Mouse (Mus musculus) forebrain, embryonic 10.5 days (tissue): Measurements from ENCODE around the gene Espnl. TPM values are rescaled to one million over a fixed set of nuclear protein-coding genes. Genes with fewer than 3 reads are reported as not detected.

ENCODE experiments used
- DNase-seq: peaks from one replicate; pipeline ENCODE4 v3.0.0-alpha.2; 2017; ENCODE audit warnings: low spot score; ENCODE audit errors: extremely low spot score
- H3K27ac ChIP-seq: fragments of 300-500 bp; sonication (generic); 2 replicates; pipeline ENCODE4 v1.5.1; 2016; ENCODE audit warnings: mild to moderate bottlenecking
- H3K27me3 ChIP-seq: fragments of 300-500 bp; sonication (generic); 2 replicates; pipeline ENCODE4 v1.6.1; 2016; ENCODE audit warnings: mild to moderate bottlenecking; ENCODE audit not compliant: poor library complexity, severe bottlenecking
- H3K36me3 ChIP-seq: fragments of 300-500 bp; sonication (generic); replicated peaks from 2 replicates; pipeline ENCODE4 v1.6.1; 2016; ENCODE audit warnings: mild to moderate bottlenecking, moderate library complexity
- H3K4me1 ChIP-seq: fragments of 300-500 bp; sonication (generic); 2 replicates; pipeline ENCODE4 v1.6.1; 2016
- H3K4me3 ChIP-seq: fragments of 300-500 bp; sonication (generic); 2 replicates; pipeline ENCODE4 v1.5.1; 2016; ENCODE audit warnings: mild to moderate bottlenecking, moderate library complexity
- H3K9me3 ChIP-seq: fragments of 300-500 bp; sonication (generic); 2 replicates; pipeline ENCODE4 v1.6.1; 2016; ENCODE audit warnings: mild to moderate bottlenecking, moderate library complexity
- WGBS: fragments of 180-500 bp; shearing (Covaris S2); methylation state at CpG from one replicate; pipeline ENCODE4 v1.1.7; 2016; 5-methylcytosine and 5-hydroxymethylcytosine counted together
- polyA plus RNA-seq: library from polyadenylated mRNA; unstranded; fragments of >200 nt; fragmentation: Nextera tagmentation; extraction: Ambion mirVana; gene quantifications from 2 replicates; pipeline ENCODE4 v1.2.1, GENCODE M21; 2016

Gene Espnl
- polyA plus RNA-seq, 1 experiment from 2014 or later: not detected

DNA sequence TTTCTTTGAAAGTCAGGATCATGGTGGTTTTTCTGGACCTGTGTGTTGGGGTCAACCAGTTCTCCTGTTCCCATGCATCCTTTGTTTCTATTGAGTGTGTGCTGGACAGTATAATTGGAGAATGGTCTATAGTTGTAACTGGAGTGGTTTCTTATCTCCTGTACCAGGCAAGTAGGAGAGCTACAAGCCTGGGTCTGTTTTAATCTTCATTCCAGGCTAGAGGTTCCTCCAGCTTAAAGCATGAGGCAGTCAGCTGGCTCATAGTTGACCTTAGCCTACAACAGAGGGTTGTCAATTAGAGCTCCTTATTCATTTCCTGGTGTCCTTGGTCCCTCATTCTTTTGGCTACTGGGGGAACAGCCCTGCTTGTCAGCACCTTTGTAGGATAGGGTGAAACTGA, 11.7 kb downstream of the Espnl start:
- Histone ChIP-seq H3K36me3 (no peaks in the 10 kb centered on the region), H3K9me3 (no peaks in the 10 kb centered on the region), H3K4me1 (peaks cover 6% of the 10 kb centered on the region; the same call in 1 of the 2 replicates), H3K4me3 (no peak overlapping the region), H3K27me3 (no peaks in the 10 kb centered on the region), H3K27ac (no peak overlapping the region)
- DNase-seq: no peak

DNA sequence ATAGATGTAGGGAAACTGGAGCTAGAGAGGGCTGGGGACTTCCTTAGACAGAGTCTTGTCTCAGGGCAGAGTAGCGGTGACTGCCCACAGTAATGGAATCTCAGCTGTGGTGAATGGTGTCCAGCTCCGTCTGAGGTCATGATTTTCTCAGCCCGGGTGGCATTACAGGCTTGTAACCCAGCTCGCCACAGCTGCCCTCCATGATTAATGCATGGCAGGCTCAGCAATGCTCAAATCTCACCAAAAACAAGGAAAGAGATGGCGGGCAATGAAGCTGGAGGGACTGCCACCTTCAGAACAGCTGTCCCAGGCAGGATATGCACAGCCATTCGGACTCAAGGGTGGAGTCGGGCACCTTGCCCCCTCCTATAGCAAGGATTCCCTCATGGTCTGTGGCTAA, 15.5 kb downstream of the Espnl start:
- Histone ChIP-seq H3K27ac (no peak overlapping the region), H3K27me3 (peaks cover 12% of the 10 kb centered on the region), H3K4me1 (peaks cover 9% of the 10 kb centered on the region; the same call in 1 of the 2 replicates), H3K9me3 (no peaks in the 10 kb centered on the region), H3K4me3 (no peak overlapping the region), H3K36me3 (no peaks in the 10 kb centered on the region)
- DNase-seq: no peak
- WGBS: 88% methylated on average over 7 of the region's 7 CpGs

DNA sequence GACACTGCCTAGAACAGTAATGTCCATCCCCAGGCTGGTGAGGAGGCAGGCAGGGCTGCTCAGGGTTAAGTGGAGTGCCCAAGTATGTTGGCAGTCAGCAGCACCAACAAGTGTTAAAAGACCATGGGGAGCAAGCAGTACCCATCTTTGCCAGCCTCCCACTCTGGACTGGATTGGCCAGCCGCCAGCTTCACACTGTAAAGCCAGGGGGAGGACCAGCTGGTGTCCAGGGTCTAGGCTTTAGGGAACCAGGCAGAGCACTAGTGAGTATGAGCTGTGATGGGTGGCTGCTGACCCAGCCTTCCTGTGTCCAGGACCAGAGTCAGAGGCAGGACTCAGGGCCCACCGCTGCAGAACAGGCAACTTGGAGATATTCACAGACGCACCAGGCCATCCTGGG, 22.1 kb downstream of the Espnl start:
- WGBS: 89% methylated on average over 3 of the region's 3 CpGs
- Histone ChIP-seq H3K27ac (no peak overlapping the region), H3K27me3 (peaks cover 69% of the 10 kb centered on the region), H3K4me1 (peaks cover 14% of the 10 kb centered on the region), H3K36me3 (no peaks in the 10 kb centered on the region), H3K4me3 (no peak overlapping the region), H3K9me3 (no peaks in the 10 kb centered on the region)
- DNase-seq: no peak

DNA sequence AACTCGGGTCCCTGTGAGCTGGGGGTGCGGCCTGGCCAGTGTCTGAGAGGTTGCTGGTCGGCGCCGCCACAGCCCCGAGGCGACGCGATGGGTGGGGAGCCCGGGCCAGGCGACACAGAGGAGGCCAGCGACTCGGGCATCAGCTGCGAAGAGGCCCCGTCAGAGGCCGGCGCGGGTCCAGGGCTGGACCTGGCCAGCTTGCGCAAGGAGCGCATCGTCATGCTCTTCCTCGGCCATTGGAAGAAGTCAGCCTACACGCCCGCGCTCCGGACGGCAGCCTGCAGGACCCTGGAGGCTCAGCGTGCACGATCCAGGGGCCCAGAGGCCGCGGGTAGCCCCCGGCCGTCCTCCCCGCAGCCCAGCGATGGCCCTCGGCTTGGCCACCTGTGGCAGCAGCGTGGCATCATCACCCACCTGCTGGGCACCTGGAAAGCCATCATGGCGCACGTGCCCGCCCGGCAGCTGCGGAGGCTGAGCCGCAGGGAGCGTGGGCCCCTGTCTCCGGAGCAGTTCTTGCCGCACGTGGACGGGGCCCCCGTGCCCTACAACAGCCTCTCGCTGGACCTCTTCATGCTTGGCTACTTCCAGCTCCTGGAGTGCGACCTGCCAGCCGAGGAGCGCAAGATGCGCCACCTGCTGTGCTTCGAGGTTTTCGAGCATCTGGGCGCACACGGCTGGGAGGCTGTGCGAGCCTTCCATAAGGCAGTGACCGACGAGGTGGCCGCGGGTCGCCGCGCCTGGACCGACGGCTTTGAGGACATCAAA, 23.2 kb downstream of the Espnl start:
- H3K36me3 ChIP-seq: no peaks in the 10 kb centered on the region
- H3K4me1 ChIP-seq: peaks cover 14% of the 10 kb centered on the region
- no peak for DNase-seq
- H3K27me3 ChIP-seq: peaks cover 69% of the 10 kb centered on the region
- H3K4me3 ChIP-seq: peak overlapping the region; percentile 45
- WGBS: 4% methylated on average over 68 of the region's 68 CpGs
- no peak overlapping the region for H3K27ac ChIP-seq
- H3K9me3 ChIP-seq: no peaks in the 10 kb centered on the region

DNA sequence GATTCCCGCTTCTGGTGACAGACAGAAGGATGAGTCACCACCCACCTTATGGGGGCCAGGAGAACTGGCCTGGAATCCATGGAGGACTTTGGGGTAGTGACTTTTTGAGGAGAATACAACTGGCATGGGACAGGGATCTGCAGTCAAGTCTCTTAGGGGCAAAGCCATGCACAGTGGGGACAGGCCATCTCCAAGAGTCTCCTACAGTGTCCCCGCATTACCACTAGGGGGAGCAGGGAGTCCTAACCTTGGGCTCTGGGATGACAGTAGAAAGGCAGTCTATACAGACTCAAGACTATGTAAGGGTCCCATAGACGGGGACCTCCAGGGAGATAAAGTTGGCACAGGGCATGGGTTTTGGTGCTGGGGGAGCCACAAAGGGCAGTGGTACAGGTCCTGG, 25.0 kb downstream of the Espnl start:
- H3K36me3 ChIP-seq: no peaks in the 10 kb centered on the region
- peak; percentile 64 for DNase-seq
- H3K27ac ChIP-seq: no peak overlapping the region
- 36% methylated on average over 3 of the region's 3 CpGs for WGBS
- no peak overlapping the region for H3K4me3 ChIP-seq
- H3K9me3 ChIP-seq: no peaks in the 10 kb centered on the region
- H3K4me1 ChIP-seq: peaks cover 22% of the 10 kb centered on the region
- H3K27me3 ChIP-seq: peaks cover 61% of the 10 kb centered on the region

DNA sequence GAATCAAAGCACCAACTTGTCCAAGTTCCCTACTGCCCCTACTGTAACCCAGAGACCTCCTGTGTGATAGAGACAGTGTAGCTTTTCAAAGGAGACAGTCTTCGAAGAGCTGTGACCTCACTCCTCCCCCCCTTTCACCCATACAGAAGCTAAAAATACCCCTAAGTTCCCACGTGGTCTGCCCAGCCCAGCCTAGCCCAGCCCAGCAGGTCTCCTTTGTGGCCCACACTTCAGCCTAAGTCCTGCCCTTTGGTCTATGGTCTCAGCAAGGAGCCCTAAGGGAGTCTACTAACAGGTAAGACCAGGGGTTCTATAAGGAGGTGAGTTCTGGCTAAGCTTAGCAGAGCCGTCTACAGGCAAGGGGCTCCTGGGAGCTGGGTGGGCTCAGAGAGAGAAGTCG, 29.0 kb downstream of the Espnl start, which contains the start of gene Klhl30:
TSS of gene Klhl30 (plus strand) at position 176 of the 400 bp plus-strand sequence.
- no peak within 1 kb of the TSS for H3K4me3 ChIP-seq
- H3K36me3 ChIP-seq: no peaks in the 10 kb centered on the region
- WGBS: 64% methylated on average over 4 of the region's 4 CpGs
- H3K4me1 ChIP-seq: peaks cover 7% of the 10 kb centered on the region; the same call in 1 of the 2 replicates
- no peaks in the 10 kb centered on the region for H3K9me3 ChIP-seq
- H3K27ac ChIP-seq: no peak within 1 kb of the TSS
- peaks cover 22% of the 10 kb centered on the region for H3K27me3 ChIP-seq
- DNase-seq: no peak

DNA sequence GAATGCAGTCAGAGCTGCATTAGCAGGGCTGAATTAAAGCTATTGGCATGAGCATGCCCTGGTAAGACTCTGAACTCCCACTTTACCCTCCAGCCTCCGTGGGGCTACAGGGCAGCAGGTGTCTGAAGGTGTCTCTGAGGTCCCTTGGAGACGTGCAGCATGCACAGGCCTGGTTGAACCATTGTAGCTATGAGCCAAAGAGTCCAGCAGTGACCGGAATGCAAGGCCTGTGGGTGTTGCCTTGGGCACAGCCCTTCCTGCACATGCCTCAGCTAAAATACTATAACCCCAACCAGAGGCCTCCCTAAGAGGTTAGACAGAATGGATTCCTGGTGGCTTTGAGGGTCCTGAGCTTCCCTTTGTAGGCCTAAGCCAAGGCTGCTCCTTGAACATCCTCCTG, 29.4 kb downstream of the Espnl start:
- WGBS: 82% methylated on average over 3 of the region's 3 CpGs
- Histone ChIP-seq H3K9me3 (no peaks in the 10 kb centered on the region), H3K4me1 (peaks cover 7% of the 10 kb centered on the region; the same call in 1 of the 2 replicates), H3K4me3 (no peak overlapping the region), H3K27ac (no peak overlapping the region), H3K36me3 (no peaks in the 10 kb centered on the region), H3K27me3 (peaks cover 18% of the 10 kb centered on the region)
- DNase-seq: no peak

DNA sequence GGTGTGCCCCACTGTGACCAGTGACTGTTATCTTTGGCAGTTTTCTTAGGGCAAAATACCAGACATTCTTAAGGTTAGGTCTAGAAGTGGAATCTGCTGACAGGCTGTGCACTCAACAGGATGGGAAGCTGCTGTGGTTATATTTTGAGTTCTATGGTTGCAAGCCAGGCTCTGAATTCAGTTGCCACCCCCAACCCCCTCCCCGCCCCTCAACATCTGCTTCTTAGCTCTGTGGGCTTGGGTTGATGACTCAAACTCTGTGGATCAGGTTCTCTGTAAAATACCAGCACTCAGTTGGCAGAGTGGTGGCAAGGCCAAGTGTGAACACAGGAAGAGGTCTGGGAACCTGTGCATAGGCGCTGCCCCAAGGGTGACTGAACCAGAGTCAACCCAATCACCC, 30.4 kb downstream of the Espnl start:
- H3K36me3 ChIP-seq: no peaks in the 10 kb centered on the region
- H3K4me1 ChIP-seq: peaks cover 7% of the 10 kb centered on the region; the same call in 1 of the 2 replicates
- no peak for DNase-seq
- no peaks in the 10 kb centered on the region for H3K9me3 ChIP-seq
- peaks cover 7% of the 10 kb centered on the region for H3K27me3 ChIP-seq
- H3K4me3 ChIP-seq: no peak overlapping the region
- H3K27ac ChIP-seq: no peak overlapping the region
- WGBS: 87% methylated on average over 2 of the region's 2 CpGs

DNA sequence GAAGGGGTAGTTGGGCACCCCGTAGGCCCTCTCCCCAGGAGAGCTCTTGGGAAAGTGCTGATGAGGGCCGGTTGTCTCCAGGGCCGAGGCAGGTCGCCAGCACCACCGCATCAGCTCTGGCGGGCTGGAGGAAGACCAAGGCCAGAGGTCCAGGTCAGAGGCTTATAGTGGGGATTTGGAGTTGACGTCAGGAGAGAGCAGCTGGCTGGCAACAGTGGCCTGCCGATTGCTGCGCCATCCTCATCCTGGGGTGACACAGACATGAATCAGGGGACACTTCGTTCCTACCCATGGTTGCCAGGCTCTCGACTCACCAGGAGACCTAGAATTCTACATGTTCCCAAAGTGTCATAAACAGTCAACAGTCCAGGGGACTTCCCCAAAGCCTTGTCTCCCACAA, 34.2 kb downstream of the Espnl start:
- Histone ChIP-seq H3K27ac (no peak overlapping the region), H3K9me3 (no peaks in the 10 kb centered on the region), H3K27me3 (no peaks in the 10 kb centered on the region), H3K4me3 (no peak overlapping the region), H3K4me1 (peaks cover 5% of the 10 kb centered on the region; the same call in 1 of the 2 replicates), H3K36me3 (no peaks in the 10 kb centered on the region)
- DNase-seq: no peak
- WGBS: 88% methylated on average over 11 of the region's 11 CpGs

DNA sequence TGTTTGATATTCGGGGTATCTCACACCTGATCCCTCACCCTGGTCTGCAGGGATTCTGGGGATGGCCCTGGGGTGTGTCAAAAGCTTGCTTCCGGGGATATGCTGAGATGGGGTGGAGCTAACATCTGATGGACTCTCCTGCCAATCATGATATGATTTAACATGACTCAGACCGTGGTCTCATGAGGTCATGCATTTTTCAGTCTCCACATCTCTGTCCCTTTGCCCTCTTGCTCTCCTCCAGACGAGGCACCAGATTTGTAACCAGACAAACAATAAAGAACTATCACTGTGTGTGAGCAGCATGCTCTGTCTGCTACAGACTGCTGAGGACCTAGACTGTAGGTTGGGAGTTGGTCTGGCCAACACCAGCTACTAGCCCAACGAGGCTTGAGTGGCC, 40.2 kb downstream of the Espnl start:
- Histone ChIP-seq H3K36me3 (no peaks in the 10 kb centered on the region), H3K9me3 (peaks cover 4% of the 10 kb centered on the region; the same call in 1 of the 2 replicates), H3K4me3 (no peak overlapping the region), H3K27ac (no peak overlapping the region), H3K4me1 (peaks cover 15% of the 10 kb centered on the region), H3K27me3 (peaks cover 24% of the 10 kb centered on the region)
- no peak for DNase-seq
- 82% methylated on average over 5 of the region's 5 CpGs for WGBS

DNA sequence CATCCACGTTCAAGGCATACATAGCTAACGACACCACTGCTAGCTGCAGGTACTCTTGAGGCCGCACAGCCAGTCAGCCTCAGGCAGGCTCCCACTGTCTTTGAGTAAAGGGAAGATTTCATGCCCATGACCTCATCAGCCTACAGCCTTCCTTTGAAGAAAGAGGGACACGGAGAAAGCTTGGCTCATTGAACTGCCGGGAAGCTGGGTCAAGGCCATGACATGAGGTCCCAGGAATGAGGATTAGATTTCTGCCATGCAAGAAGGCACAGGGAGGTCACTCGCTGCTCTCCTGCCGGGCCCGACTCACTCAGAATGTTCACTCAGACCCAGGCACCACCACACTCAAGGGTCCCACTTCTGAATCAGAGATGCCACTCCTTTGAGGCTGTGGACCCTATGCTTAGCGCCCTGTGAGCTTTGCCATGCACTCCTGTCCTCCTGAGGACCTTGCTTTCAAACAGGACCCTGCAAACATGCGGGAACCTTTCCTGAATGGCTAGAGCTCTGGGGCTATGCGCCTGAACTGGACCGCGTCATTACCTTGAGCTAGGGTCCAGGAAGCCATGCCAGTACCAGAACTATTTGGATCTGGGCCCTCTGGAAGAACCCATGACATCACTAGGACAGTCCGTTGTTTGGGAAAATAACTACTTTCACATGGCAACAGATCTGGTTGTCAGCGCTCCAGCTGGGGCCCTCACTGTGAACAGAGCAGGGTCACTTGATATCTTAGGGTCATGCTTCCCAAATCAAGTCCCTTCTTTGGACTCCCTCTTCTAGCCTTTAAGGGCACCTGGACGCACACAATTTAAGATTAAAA, 43.2 kb downstream of the Espnl start:
- Histone ChIP-seq H3K4me1 (peaks cover 21% of the 10 kb centered on the region), H3K27ac (no peak overlapping the region), H3K27me3 (peaks cover 36% of the 10 kb centered on the region), H3K36me3 (peaks cover 11% of the 10 kb centered on the region), H3K4me3 (no peak overlapping the region), H3K9me3 (peaks cover 4% of the 10 kb centered on the region; the same call in 1 of the 2 replicates)
- no peak for DNase-seq
- WGBS: 90% methylated on average over 16 of the region's 16 CpGs

DNA sequence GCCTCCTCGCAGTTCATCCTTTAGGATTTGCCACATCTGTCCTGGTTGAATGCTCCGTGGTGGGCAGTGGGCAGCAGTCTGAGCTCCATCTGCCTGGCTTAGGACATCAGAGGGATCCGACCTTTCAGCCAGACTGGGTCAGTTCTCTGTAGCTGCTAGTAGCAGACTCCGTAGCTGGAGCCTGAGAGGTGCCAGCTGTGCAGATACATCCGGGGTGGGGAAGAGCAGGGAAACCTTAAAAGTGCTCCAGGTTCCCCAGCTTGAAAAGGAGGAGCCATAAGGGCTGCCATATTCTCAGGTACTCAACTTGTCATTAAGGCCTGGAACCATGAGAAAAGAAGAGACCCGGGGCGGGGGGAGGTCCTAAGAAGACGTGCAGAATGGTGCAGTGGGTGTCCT, 43.9 kb downstream of the Espnl start:
- Histone ChIP-seq H3K27ac (peak overlapping the region; percentile 81; the same call in 1 of the 2 replicates), H3K4me3 (peak overlapping the region; percentile 65), H3K4me1 (peaks cover 21% of the 10 kb centered on the region), H3K27me3 (peaks cover 36% of the 10 kb centered on the region), H3K36me3 (peaks cover 19% of the 10 kb centered on the region), H3K9me3 (peaks cover 4% of the 10 kb centered on the region; the same call in 1 of the 2 replicates)
- no peak for DNase-seq
- WGBS: 30% methylated on average over 8 of the region's 8 CpGs
